Mouse (Mus musculus) small intestine, adult 2 months (tissue): ENCODE data around the gene Bcl2l11.

Experiments
- CTCF ChIP-seq: fragments of 200-500 bp; IDR thresholded peaks from 2 replicates; pipeline ENCODE4 v1.5.1; 2012; ENCODE audit warnings: low read depth, mild to moderate bottlenecking, control low read depth, inconsistent platforms, low read length, moderate library complexity, mixed read lengths; ENCODE audit not compliant: insufficient replicate concordance, insufficient read length; ENCODE audit errors: extremely low read depth
- POLR2A ChIP-seq: fragments of 200-500 bp; IDR thresholded peaks from 2 replicates; pipeline ENCODE4 v1.6.1; 2012; ENCODE audit warnings: low read depth, mild to moderate bottlenecking, control low read depth, inconsistent platforms, low read length, moderate library complexity

GRCm38 (mm10) chr2:128114621-128115020, 11.2 kb upstream of the Bcl2l11 start:
- TF ChIP-seq POLR2A = no peak
- no peak for TF ChIP-seq CTCF
